Mouse (Mus musculus): ENCODE data around the gene Msl1.

DNA sequence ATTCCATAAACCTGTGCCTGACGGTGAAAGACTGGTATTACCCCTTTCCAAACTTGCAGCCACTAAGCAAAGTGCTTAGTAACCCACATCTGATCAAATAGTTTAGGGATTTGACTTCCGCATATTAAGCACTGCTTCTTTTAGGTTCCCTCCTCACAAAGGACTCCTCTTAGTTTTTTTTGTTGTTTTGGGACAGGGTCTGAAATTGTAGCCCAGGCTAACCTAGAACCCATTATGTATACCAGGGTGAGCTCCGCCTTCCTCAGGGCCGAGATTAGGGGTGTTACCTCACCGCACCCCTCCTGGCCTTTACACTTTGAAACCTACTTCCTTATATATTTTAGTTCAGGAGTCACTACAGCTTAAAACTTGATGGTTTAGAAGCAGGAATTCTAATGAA is 5.5 kb upstream of the Msl1 start:
- TF ChIP-seq CTCF (IDR thresholded peaks at IDR 0.05; ENCODE audit: insufficient read depth, low read depth, low read length) (no peak), POLR2A (IDR thresholded peaks at IDR 0.05; ENCODE audit: insufficient read depth, low read depth, low read length) (no peak)

Data from olfactory bulb, adult 2 months (tissue).